Mouse (Mus musculus) gastrocnemius, postnatal 10 days (tissue): ENCODE measurements around the gene Tent5a. TPM values are rescaled to one million over a fixed set of nuclear protein-coding genes. Genes with fewer than 3 reads are reported as not detected.
A peak's percentile ranks its signal among the peaks of the same experiment; 100 is the strongest.

ENCODE experiments used
- DNase-seq: peaks from one replicate; pipeline ENCODE4 v3.0.0; 2021; ENCODE audit warnings: mixed read lengths
- long read RNA-seq, 2 experiments: library from polyadenylated mRNA; stranded (forward); transcript quantifications; one replicate each; pipeline ENCODE4 v2.0.0; 2021
- total RNA-seq, 2 experiments: library from RNA; stranded (reverse); gene quantifications; 2 replicates each; pipeline ENCODE4 v1.2.3; 2021

Tent5a gene
- total RNA-seq = 10 to 100 TPM in 1 of 2 experiments, 1 to 10 TPM in 1; 9.1 to 14.9 TPM
- long read RNA-seq, experiment 1, full-length matches to known transcripts = 6 of 13 reads
- long read RNA-seq, experiment 1, partial matches to known transcripts = 2 of 13 reads
- long read RNA-seq, experiment 1, other reads (novel, unspliced or antisense) = 5 of 13 reads
- long read RNA-seq, experiment 2, full-length matches to known transcripts = 14 of 19 reads
- long read RNA-seq, experiment 2, partial matches to known transcripts = 1 of 19 reads
- long read RNA-seq, experiment 2, other reads (novel, unspliced or antisense) = 4 of 19 reads

GRCm38 (mm10) chr9:85327242-85328211, at the start of gene Tent5a:
Gene Tent5a (minus strand): TSS chr9:85327348.
- DNase-seq = peak; percentile 82

GRCm38 (mm10) chr9:85376643-85377307, 49.6 kb upstream of the Tent5a start:
- DNase-seq = no peak

GRCm38 (mm10) chr9:85375152-85375551, 48.0 kb upstream of the Tent5a start:
- DNase-seq = no peak

- DNase-seq = no peak
These were observed 44.9 kb upstream of the Tent5a start for GRCm38 (mm10) chr9:85372034-85372433.

- no peak for DNase-seq
These were observed 42.4 kb upstream of the Tent5a start for GRCm38 (mm10) chr9:85369512-85369911.

DNA sequence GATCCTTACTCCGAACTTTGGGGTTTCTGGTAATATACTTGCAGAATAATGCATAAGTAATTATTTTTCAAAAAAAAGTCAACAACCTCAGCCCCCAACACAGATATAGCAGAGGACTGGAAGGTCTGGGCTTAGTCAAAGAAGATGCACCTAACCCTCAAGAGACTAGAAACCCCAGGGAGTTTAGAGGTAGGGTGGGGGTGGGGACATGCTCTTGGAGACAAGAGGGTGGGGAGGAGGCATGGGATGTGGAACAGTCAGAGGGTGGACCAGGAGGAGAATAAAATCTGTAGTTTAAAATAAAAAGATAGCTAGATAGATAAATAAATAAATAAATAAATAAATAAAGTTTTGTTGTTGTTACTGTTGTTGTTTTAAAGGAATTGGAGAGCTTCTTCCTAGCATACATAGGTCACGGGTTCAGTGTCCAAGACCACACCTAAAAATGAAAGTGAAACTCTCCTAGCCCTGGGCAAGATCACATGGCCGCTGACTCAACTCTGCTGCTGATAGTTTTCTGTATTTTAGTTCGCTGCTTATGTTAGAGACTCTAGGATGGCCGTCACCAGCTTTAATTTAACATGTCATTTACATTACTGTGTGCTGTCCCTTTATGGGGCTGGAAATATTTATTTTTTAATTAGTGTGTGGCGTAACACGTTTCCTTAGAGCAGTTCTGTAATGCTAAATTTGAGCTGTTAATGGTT, 30.2 kb upstream of the Tent5a start:
- DNase-seq = no peak

- DNase-seq = no peak
These were observed 28.4 kb upstream of the Tent5a start for GRCm38 (mm10) chr9:85355559-85355958.

DNA sequence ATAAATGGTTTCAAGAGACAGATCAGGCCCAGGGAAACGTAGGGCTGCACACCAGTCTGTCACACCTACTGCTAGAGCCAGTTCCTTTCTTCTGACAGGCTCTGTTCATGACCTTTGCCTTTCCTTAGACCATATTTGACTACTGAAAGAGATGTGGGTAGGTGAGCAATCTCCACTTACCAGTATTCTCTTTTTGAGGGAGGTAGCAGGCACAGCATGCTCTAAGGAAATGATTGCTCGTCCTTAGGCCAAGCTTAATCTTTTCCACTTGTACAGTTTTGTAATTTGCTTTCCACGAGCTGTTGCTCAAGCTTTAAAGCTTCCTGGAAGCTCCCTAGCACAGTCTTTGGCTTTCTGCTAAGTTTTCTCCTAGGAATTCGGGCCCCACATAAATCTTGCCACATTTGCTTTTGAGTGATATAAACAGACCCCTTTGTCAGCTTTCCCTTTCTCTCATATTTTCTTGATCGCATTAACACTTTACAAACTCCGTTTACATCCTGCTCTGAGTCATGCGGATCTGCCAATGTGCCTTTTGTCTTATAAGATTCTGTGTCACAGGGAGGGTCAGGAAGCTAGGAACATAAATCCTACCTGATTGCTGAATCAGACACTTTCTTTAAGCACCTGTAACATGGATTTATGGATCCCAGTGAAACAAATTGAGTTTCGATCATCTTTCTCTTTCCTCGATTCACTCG, 20.8 kb upstream of the Tent5a start:
- no peak for DNase-seq

- no peak for DNase-seq
These were observed 16.0 kb upstream of the Tent5a start for GRCm38 (mm10) chr9:85342892-85343785.

- no peak for DNase-seq
These were observed 13.2 kb upstream of the Tent5a start for GRCm38 (mm10) chr9:85340303-85340702.

- no peak for DNase-seq
These were observed 8.9 kb upstream of the Tent5a start for GRCm38 (mm10) chr9:85336046-85336445.

GRCm38 (mm10) chr9:85331521-85331920, 4.4 kb upstream of the Tent5a start:
- DNase-seq = no peak

DNA sequence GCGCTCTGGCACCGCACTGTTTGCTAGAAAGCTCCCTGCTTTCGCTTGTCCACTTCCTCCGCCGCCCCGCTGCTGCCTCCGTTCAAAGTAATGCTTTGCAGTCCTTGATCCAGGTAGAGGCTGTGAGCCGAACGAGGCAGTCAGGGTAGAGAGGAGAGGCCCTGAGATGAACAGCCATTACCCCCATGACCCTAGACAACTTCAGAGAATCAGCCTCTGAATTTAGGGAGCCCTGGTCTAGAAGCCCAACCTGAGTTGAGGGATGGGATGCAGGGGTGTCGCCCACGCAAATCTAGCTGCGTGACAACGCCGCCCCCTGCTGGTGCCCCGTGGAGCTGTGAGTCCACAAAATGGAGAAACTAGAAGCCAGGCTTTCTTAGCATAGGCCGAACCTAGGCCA, 1.1 kb upstream of the Tent5a start:
- peak; percentile 92 for DNase-seq

DNA sequence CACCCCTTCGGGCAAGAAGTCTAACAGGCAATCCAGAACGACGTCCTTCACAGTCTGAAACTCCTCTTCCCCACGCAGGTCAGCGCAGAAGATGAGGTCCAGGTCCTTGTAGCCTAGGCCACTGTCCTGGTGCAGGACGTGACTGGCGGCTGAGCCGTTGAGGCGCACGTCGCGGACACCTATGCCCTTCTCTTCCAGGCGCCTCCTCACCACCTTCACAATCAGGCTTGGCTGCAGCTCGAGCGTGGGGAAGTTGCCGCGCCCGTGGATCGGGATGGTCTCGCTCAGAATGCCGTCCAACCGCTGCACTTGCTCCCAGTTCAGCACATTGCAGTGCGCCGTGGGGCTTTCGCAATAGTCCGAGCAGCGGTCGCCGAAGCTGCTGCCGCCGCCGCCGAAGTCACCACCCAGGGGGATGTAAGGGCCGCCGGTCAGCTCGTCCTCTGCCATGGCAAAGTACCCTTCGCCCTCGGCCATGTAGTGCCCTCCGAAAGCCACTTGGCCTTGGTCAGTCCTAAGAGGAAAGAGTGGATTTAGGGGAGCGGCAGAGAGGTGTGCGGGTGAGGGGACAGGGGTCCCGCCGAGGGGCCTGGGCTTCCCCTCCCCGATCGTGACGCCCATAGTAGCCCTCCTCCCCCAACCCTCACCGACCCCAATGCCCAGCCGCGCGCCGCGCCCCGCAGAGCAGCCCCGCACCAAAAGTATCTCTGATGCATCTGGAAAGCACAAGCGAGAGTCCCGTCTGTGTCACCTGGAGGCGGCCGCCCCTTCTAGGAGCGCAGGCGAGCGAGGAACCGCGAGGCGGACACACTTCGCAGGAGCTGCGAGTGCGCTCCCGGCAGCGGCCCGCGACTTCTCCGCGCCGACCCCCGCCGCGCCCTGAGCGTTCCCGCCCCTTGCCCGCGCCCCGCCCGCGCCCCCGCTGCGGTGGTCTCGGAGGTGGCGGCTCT, 581 bp downstream of the Tent5a start:
- peak; percentile 53 for DNase-seq

DNA sequence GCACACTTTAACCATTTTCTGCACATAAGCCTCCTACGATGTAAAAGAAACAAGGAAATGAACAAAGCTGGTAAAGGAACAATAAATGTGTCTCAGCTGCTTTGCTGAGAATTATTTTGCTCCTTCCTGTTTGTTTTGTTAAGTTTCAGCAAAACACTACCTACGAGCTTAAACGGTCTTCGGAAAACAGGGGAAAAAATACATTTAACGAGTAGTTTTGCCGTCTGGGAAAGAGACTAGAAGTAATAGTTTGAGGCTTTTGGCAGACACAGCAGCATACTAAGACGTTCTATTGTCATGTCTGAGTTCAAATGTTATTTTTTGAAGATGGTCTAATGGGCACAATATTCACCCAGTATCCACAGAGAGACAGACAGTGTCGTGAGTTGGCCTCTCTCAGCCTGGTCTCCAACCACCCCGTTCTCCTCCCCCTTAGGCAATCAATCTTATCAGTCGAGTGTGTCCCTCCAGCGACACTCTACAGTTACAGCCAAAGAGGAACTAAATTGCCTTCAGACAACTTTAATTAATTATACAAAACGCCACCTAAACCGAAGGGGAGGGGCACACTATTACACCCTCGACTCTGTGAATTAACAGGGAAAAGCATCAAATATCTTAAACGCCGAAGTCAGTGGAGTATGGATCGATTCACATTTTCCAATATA, 1.8 kb downstream of the Tent5a start:
- no peak for DNase-seq

- no peak for DNase-seq
These were observed 2.8 kb downstream of the Tent5a start for GRCm38 (mm10) chr9:85324158-85324875.

- DNase-seq = no peak
These were observed 6.8 kb downstream of the Tent5a start for GRCm38 (mm10) chr9:85320167-85320951.
